Mouse (Mus musculus): Measurements from ENCODE around the gene Gm17469. TPM values are rescaled to one million over a fixed set of nuclear protein-coding genes. Genes with fewer than 3 reads are reported as not detected.

Gene Gm17469
- polyA plus RNA-seq (2012; rRNA removed): not detected in 2 replicates

GRCm38 (mm10) chrX:124629593-124629992, at the start of gene Gm17469:
Gm17469 (plus strand) TSS chrX:124629893.

Other genes with a start within 250 kb of the Gm17469 start
- not detected in 2 replicates for gene Gm17584, start 129.3 kb upstream of the Gm17469 start, polyA plus RNA-seq (2012; rRNA removed)

Data from stomach, adult 2 months (tissue).